Mouse (Mus musculus): ENCODE data around the gene Krt75.

GRCm38 (mm10) chr15:101538580-101538900 lies 35.2 kb downstream of the Krt75 start:
- TF ChIP-seq CTCF (IDR thresholded peaks at IDR 0.05; ENCODE audit: low read depth) (no peak), EP300 (IDR thresholded peaks at IDR 0.05; ENCODE audit: low read depth) (no peak)

Measured in heart, postnatal 0 days (tissue).